Mouse (Mus musculus) MEL (cell line): Measurements from ENCODE around the gene Tcea3. TPM values are rescaled to one million over a fixed set of nuclear protein-coding genes. Genes with fewer than 3 reads are reported as not detected.

ENCODE experiments used
- DNase-seq: peaks from one replicate; pipeline ENCODE4 v3.0.0; 2011; ENCODE audit warnings: low read depth, low spot score
- H3K27ac ChIP-seq: 2 replicates; pipeline ENCODE4 v1.5.1; 2012; ENCODE audit warnings: low read depth, mild to moderate bottlenecking, control low read depth, low read length, moderate library complexity; ENCODE audit not compliant: control insufficient read depth
- H3K27me3 ChIP-seq, 2 experiments: fragments of 150-350 bp in 1 of 2; sonication (generic) in 1 of 2; 2 replicates each; pipeline ENCODE4 v1.6.1; 2012; ENCODE audit warnings: low read length in 2 of 2, mild to moderate bottlenecking in 2 of 2, improper control_type of control experiment in 1 of 2, moderate library complexity in 1 of 2; ENCODE audit not compliant: insufficient read depth in 2 of 2, control insufficient read depth in 1 of 2
- H3K36me3 ChIP-seq, 2 experiments: 2 replicates each; pipeline ENCODE4 v1.6.1; 2012 to 2014; ENCODE audit warnings: low read length in 2 of 2, improper control_type of control experiment in 1 of 2, inconsistent platforms in 1 of 2, mild to moderate bottlenecking in 1 of 2; ENCODE audit not compliant: insufficient read depth in 2 of 2, control insufficient read depth in 1 of 2
- H3K4me1 ChIP-seq, 2 experiments: fragments of 150-350 bp in 1 of 2; sonication (generic) in 1 of 2; 2 replicates each; pipeline ENCODE4 v1.6.1; 2012; ENCODE audit warnings: low read length in 2 of 2, improper control_type of control experiment in 1 of 2, mild to moderate bottlenecking in 1 of 2; ENCODE audit not compliant: insufficient read depth in 2 of 2, control insufficient read depth in 1 of 2
- H3K4me3 ChIP-seq, 2 experiments: fragments of 150-350 bp in 1 of 2; sonication (generic) in 1 of 2; 2 replicates each; pipeline ENCODE4 v1.5.1; 2012; ENCODE audit warnings: low read depth in 2 of 2, low read length in 2 of 2, mild to moderate bottlenecking in 2 of 2, moderate library complexity in 2 of 2, control low read depth in 1 of 2, improper control_type of control experiment in 1 of 2; ENCODE audit not compliant: control insufficient read depth in 1 of 2, insufficient read depth in 1 of 2
- H3K79me2 ChIP-seq: 2 replicates; pipeline ENCODE4 v1.6.1; 2012; ENCODE audit warnings: mild to moderate bottlenecking, low read length, moderate library complexity; ENCODE audit not compliant: control insufficient read depth, poor library complexity, insufficient read depth
- H3K9ac ChIP-seq: 2 replicates; pipeline ENCODE4 v1.6.1; 2012; ENCODE audit warnings: low read depth, mild to moderate bottlenecking, control low read depth, low read length, moderate library complexity; ENCODE audit not compliant: control insufficient read depth, poor library complexity, severe bottlenecking
- H3K9me3 ChIP-seq: fragments of 150-350 bp; sonication (generic); replicated peaks from 2 replicates; pipeline ENCODE4 v1.6.1; 2012; ENCODE audit warnings: mild to moderate bottlenecking, low read length, improper control_type of control experiment, moderate library complexity; ENCODE audit not compliant: insufficient read depth
- CHD1 ChIP-seq: IDR thresholded peaks from 2 replicates; pipeline ENCODE4 v1.6.1; 2012; ENCODE audit warnings: low read depth, mild to moderate bottlenecking, inconsistent platforms, low read length, improper control_type of control experiment
- CHD2 ChIP-seq: IDR thresholded peaks from 2 replicates; pipeline ENCODE4 v1.6.1; 2011; ENCODE audit warnings: low read length, improper control_type of control experiment
- CTCF ChIP-seq, 3 experiments: IDR thresholded peaks in 2 of 3; conservative IDR thresholded peaks in 1 of 3; 2 replicates each; pipeline ENCODE4 v1.5.1; 2011 to 2012; ENCODE audit warnings: low read length in 3 of 3, low read depth in 2 of 3, mild to moderate bottlenecking in 2 of 3, improper control_type of control experiment in 1 of 3, inconsistent platforms in 1 of 3, mixed read lengths in 1 of 3, moderate library complexity in 1 of 3; ENCODE audit not compliant: control insufficient read depth in 1 of 3, insufficient read depth in 1 of 3, poor library complexity in 1 of 3, severe bottlenecking in 1 of 3
- E2F4 ChIP-seq: IDR thresholded peaks from 2 replicates; pipeline ENCODE4 v1.6.1; 2011; ENCODE audit warnings: low read depth, low read length, improper control_type of control experiment, borderline replicate concordance
- EP300 ChIP-seq, 2 experiments: IDR thresholded peaks; 2 replicates each; pipeline ENCODE4 v1.6.1; 2011; ENCODE audit warnings: improper control_type of control experiment in 2 of 2, low read length in 2 of 2, low read depth in 1 of 2, mild to moderate bottlenecking in 1 of 2
- ETS1 ChIP-seq: IDR thresholded peaks from 2 replicates; pipeline ENCODE4 v1.6.1; 2012; ENCODE audit warnings: low read depth, mild to moderate bottlenecking, inconsistent platforms, low read length, improper control_type of control experiment, moderate library complexity
- GATA1 ChIP-seq: IDR thresholded peaks from 2 replicates; pipeline ENCODE4 v1.6.1; 2011; ENCODE audit warnings: low read depth, low read length, improper control_type of control experiment
- HCFC1 ChIP-seq: IDR thresholded peaks from 2 replicates; pipeline ENCODE4 v1.6.1; 2012; ENCODE audit warnings: low read depth, mild to moderate bottlenecking, inconsistent platforms, low read length, improper control_type of control experiment, moderate library complexity
- JUND ChIP-seq: IDR thresholded peaks from 2 replicates; pipeline ENCODE4 v1.6.1; 2011; ENCODE audit warnings: low read depth, mild to moderate bottlenecking, improper control_type of control experiment, low read length
- MAFK ChIP-seq: IDR thresholded peaks from 2 replicates; pipeline ENCODE4 v1.6.1; 2011; ENCODE audit warnings: low read depth, mild to moderate bottlenecking, low read length, improper control_type of control experiment, borderline replicate concordance
- MAZ ChIP-seq: IDR thresholded peaks from 2 replicates; pipeline ENCODE4 v1.6.1; 2012; ENCODE audit warnings: low read depth, mild to moderate bottlenecking, inconsistent platforms, low read length, improper control_type of control experiment
- MXI1 ChIP-seq: IDR thresholded peaks from 2 replicates; pipeline ENCODE4 v1.6.1; 2011; ENCODE audit warnings: mild to moderate bottlenecking, low read depth, low read length, improper control_type of control experiment
- MYC ChIP-seq: IDR thresholded peaks from 2 replicates; pipeline ENCODE4 v1.6.1; 2011; ENCODE audit warnings: low read depth, mild to moderate bottlenecking, low read length, improper control_type of control experiment, moderate library complexity
- NRF1 ChIP-seq: IDR thresholded peaks from 2 replicates; pipeline ENCODE4 v1.6.1; 2014; ENCODE audit warnings: low read depth, mild to moderate bottlenecking, inconsistent platforms, low read length, improper control_type of control experiment, moderate library complexity; ENCODE audit not compliant: poor library complexity, insufficient read depth, severe bottlenecking
- POLR2A ChIP-seq, 2 experiments: IDR thresholded peaks; 2 replicates each; pipeline ENCODE4 v1.6.1; 2011 to 2012; ENCODE audit warnings: low read length in 2 of 2, mild to moderate bottlenecking in 2 of 2, control low read depth in 1 of 2, improper control_type of control experiment in 1 of 2, low read depth in 1 of 2, moderate library complexity in 1 of 2; ENCODE audit not compliant: control insufficient read depth in 1 of 2, insufficient read depth in 1 of 2, poor library complexity in 1 of 2
- POLR2AphosphoS2 ChIP-seq: IDR thresholded peaks from 2 replicates; pipeline ENCODE4 v1.6.1; 2011; ENCODE audit warnings: low read length, improper control_type of control experiment
- RCOR1 ChIP-seq: IDR thresholded peaks from 2 replicates; pipeline ENCODE4 v1.6.1; 2012; ENCODE audit warnings: low read depth, mild to moderate bottlenecking, inconsistent platforms, low read length, improper control_type of control experiment
- SIN3A ChIP-seq: IDR thresholded peaks from 2 replicates; pipeline ENCODE4 v1.6.1; 2012; ENCODE audit warnings: low read length, improper control_type of control experiment, inconsistent platforms
- SMC3 ChIP-seq: IDR thresholded peaks from 2 replicates; pipeline ENCODE4 v1.6.1; 2011; ENCODE audit warnings: low read depth, low read length, improper control_type of control experiment
- TCF12 ChIP-seq: IDR thresholded peaks from 2 replicates; pipeline ENCODE4 v1.6.1; 2014; ENCODE audit warnings: low read depth, mild to moderate bottlenecking, inconsistent platforms, low read length, improper control_type of control experiment, moderate library complexity
- UBTF ChIP-seq: IDR thresholded peaks from 2 replicates; pipeline ENCODE4 v1.6.1; 2012; ENCODE audit warnings: low read depth, mild to moderate bottlenecking, inconsistent platforms, low read length, improper control_type of control experiment, moderate library complexity, borderline replicate concordance; ENCODE audit not compliant: insufficient read depth
- USF1 ChIP-seq: IDR thresholded peaks from 2 replicates; pipeline ENCODE4 v1.6.1; 2014; ENCODE audit warnings: low read depth, mild to moderate bottlenecking, inconsistent platforms, low read length, improper control_type of control experiment, moderate library complexity
- USF2 ChIP-seq, 2 experiments: IDR thresholded peaks; 2 replicates each; pipeline ENCODE4 v1.6.1; 2011 to 2012; ENCODE audit warnings: improper control_type of control experiment in 2 of 2, low read length in 2 of 2, borderline replicate concordance in 1 of 2, inconsistent platforms in 1 of 2, low read depth in 1 of 2, mild to moderate bottlenecking in 1 of 2; ENCODE audit not compliant: insufficient read depth in 1 of 2
- ZMIZ1 ChIP-seq: IDR thresholded peaks from 2 replicates; pipeline ENCODE4 v1.6.1; 2012; ENCODE audit warnings: low read depth, mild to moderate bottlenecking, inconsistent platforms, low read length, improper control_type of control experiment, moderate library complexity
- polyA plus RNA-seq, 2 experiments: library from polyadenylated mRNA; stranded (reverse) in 1 of 2; unstranded in 1 of 2; fragments of >175 nt in 1 of 2; fragments of >200 nt in 1 of 2; gene quantifications; 2 replicates each; pipeline versions ENCODE4 v1.2.1 to v1.2.4; 2012; ENCODE audit warnings: low replicate concordance in 2 of 2, low read depth in 1 of 2; ENCODE audit not compliant: insufficient read length in 2 of 2, insufficient read depth in 1 of 2, missing spikeins in 1 of 2
- total RNA-seq: library from RNA; depleted of rRNA; stranded (reverse); fragments of 300-350 nt; gene quantifications from 2 replicates; pipeline ENCODE4 v1.2.3, GENCODE M21; 2012

The Tcea3 gene
- total and polyA plus RNA-seq, 3 experiments: not detected

GRCm38 (mm10) chr4:136310229-136311041 is 62.9 kb downstream of the Tcea3 start, which contains the start of gene Hnrnpr (continued):
- peak; percentile 86; the same call in 1 of the 2 replicates for TF ChIP-seq CHD1
- TF ChIP-seq MYC: peak; percentile 78
- 0 out of 2 replicates have a peak, but pooled peaks have one; percentile 40 for TF ChIP-seq NRF1
- TF ChIP-seq RCOR1: no peak
- TF ChIP-seq USF2 (IDR thresholded peaks at IDR 0.05; ENCODE audit: borderline replicate concordance in 1 of 2, insufficient read depth in 1 of 2, low read depth in 1 of 2, low read length in 2 of 2): no peak
- peak; percentile 67; the same call in 1 of the 2 replicates for TF ChIP-seq POLR2AphosphoS2

- Histone ChIP-seq H3K79me2 (peaks cover 43% of the 10 kb centered on the region), H3K9me3 (no peaks in the 10 kb centered on the region), H3K4me1 (peaks cover 10 to 15% of the 10 kb centered on the region in 2 experiments; a peak in 2 of 4 replicates), H3K27ac (peak overlapping the region; percentile 87), H3K4me3 (peak overlapping the region; percentile 69 to 75), H3K9ac (peak overlapping the region; percentile 100), H3K27me3 (no peaks in the 10 kb centered on the region), H3K36me3 (peaks cover 11 to 25% of the 10 kb centered on the region in 2 experiments)
- DNase-seq: peak; percentile 71
- TF ChIP-seq ZMIZ1 (0 out of 2 replicates have a peak, but pooled peaks have one; percentile 60), HCFC1 (peak; percentile 36; the same call in 1 of the 2 replicates), MAFK (no peak), SIN3A (peak; percentile 51), TCF12 (peak; percentile 51; the same call in 1 of the 2 replicates), CHD2 (no peak), RCOR1 (no peak), E2F4 (no peak), CTCF (IDR thresholded peaks at IDR 0.05 in 2 of 3, conservative IDR thresholded peaks at IDR 0.05 in 1 of 3; ENCODE audit: control insufficient read depth in 1 of 3, insufficient read depth in 1 of 3, low read depth in 2 of 3, low read length in 3 of 3, poor library complexity in 1 of 3, severe bottlenecking in 1 of 3) (no peak), MYC (0 out of 2 replicates have a peak, but pooled peaks have one; percentile 35), UBTF (no peak), MAZ (peak; percentile 74), NRF1 (no peak; the same call in 1 of the 2 replicates), CHD1 (peak; percentile 85), EP300 (IDR thresholded peaks at IDR 0.05; ENCODE audit: low read depth in 1 of 2, low read length in 2 of 2) (peak in 1 of 2 experiments; percentile 36; a peak in 2 of 4 replicates), MXI1 (peak; percentile 35; the same call in 1 of the 2 replicates), GATA1 (no peak), USF1 (no peak), POLR2A (IDR thresholded peaks at IDR 0.05; ENCODE audit: control insufficient read depth in 1 of 2, insufficient read depth in 1 of 2, low read depth in 1 of 2, low read length in 2 of 2, poor library complexity in 1 of 2) (peak in 1 of 2 experiments; percentile 70; a peak in 2 of 4 replicates), JUND (no peak), ETS1 (peak; percentile 39; the same call in 1 of the 2 replicates), SMC3 (no peak)
These were observed 63.8 kb downstream of the Tcea3 start for GRCm38 (mm10) chr4:136311042-136311999.
